Mouse (Mus musculus) T-helper 2 cell (primary cell): ENCODE data around the gene Riox2.

Experiments used
- in situ Hi-C: fragments of 300-600 bp; cut with MboI, MseI; formaldehyde crosslinking; loops from one replicate; pipeline ENCODE4 v1.15.1; 2025; ENCODE audit warnings: high pct_unique_total_duplicates

Riox2 gene

DNA sequence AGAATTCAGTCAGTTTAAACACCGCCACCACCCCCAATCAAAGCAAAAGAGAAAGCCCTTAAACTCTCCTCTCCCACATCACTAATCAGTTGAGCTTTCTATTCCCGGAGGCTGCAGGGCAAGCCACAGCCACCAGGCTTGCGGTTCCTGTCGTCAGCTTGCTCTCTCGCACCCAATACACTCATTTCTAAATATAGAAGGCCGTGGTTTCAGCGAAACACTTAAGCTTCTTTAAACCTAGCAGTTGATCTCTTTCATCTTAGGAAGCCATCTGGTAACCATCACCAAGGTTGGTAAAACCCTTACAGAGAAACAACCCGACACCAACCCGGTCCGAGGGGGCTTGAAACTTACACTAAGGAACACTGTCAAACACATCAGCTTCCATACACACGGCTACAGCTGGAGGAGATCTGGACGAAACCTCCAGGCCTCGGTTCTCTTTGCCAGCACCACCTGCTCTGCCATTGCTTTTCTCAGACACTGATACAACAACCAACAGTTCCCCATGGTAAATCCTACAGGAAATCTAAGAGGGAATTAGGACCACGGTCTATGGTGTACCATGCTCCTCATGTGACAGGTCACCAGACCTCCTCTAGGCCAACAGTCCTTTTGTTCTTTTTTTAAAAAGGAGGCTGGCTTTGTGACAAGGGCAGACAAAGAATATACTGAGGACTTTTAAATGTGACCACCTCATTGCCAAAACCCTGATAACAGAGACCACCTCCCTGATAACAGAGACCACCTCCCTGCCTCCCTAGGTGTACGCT lies 46.1 kb downstream of the Riox2 start:
- in situ Hi-C loops: no loop called here

DNA sequence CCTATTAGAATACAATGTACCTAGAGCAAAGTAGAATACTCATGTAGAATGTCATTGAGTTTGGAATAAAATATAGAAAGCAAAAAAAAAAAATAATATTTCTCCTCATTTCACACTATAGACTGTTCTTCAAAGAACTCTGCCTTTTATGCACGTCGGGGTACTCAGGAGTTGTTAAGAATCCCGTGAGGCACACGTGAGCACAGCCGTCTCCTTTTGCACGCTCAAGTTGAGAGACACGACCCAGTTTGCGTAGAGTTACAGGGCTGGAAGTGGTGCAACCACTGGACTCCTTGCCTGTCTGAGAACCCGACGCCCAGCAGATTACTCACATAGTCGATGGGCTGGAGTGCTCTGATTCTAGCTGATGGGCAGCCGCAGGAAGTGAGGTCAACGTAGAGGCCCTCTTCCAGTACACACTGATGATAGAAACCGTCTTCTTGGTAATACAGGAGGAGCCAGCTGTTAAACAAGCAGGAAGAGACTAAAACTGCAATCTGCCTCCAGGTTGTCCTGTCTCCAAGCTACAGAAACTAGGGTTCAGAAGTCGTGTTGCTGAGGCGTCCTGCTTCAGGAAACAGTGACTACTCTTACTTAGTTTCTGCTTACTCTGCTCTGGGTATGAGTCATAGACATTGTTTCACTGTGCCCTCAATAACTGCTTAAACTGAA lies 50.3 kb downstream of the Riox2 start:
- in situ Hi-C loops: no loop called here

DNA sequence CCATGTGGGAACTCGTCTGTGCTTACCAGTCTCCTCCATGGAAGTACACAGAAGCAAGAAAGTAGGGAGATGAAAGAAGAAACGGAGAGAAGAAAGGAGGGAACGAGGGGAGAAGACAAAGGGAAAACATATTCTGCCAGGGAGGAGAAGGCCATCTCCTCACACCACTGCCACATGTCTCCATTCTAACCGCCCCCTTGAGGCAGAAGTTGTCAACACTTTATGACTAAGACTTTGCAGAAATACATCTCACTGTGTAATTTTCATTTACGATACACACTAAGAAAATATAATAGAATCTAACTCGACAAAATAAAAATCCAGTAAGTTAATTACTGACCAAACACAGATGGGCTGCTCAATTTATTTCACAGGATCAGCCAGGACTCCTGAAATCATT lies 55.4 kb downstream of the Riox2 start:
- in situ Hi-C loops: no loop called here

DNA sequence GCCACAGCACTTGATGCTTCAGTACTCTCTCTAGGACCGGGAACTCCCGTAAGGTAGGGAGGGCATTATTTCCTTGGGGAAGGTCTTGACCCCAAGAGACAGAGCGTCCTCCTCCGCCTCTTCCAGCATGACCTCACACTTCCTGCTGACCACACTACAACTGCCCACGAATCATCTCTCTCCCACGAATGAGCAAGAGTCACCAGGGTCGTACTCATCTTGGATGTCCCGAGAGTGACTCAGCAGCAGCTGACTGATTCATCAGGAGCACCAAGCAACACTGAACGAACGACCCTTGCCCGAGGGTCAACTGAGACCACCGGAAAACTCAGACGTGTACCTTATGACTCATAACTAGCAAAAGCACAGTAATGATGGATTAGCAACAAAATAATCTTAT lies 58.0 kb downstream of the Riox2 start:
- in situ Hi-C loops: no loop called here

DNA sequence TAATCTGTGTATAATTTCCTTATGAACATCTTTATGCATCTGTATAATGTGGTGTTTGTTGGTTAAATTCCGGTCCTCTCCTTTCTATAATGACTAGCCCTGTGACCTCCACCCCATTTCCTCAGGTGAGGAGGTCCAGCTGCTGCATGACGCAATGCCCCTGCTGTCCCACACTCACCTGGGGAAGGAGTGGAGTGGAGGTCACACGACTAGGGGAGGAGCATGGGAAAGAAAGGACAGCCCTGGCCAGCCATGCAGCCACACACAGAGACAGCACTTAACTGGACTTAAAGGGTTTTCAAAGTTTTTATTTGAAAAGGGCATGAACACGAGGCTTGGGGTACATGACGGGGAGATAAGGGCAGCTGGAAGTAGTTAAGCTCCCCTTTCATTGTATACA lies 59.7 kb downstream of the Riox2 start:
- in situ Hi-C loops: no loop called here

DNA sequence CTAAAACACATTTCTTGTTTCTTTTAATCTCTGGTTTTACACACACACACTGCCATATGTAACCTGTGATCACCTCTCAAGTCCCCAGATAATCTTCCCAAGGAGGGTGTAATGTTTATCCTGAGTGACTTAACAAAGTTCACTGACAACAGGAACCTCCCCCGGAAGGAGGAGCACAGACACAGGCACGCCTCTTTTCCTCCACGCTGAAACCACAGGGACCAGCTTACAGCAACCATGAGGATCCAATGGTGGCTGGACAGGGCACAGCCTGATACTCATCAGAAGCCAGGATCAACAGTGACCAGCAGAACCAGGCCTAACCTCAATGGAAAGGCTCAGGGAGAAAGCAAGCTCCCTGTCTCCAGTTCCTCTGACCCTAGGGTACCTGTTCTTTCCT lies 61.0 kb downstream of the Riox2 start:
- in situ Hi-C loops: no loop called here

DNA sequence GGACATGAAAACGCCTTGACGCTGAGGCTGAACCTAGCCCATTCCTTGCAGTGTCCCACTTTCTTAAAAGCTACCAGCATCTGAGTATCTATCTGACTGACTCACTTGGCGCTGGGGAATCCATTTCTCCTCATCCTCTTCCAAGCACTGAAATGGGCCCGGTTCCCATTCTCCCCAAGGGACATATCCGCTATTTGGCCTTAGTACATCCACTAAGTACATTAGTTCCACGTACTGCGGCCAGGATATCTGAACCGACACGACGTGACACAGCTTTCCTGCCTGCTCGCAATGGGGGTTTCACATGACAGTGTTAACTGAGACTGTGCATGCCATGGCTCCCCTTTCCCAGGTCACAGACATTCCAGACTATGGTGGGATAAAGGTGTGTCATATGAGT lies 62.8 kb downstream of the Riox2 start:
- in situ Hi-C loops: no loop called here

DNA sequence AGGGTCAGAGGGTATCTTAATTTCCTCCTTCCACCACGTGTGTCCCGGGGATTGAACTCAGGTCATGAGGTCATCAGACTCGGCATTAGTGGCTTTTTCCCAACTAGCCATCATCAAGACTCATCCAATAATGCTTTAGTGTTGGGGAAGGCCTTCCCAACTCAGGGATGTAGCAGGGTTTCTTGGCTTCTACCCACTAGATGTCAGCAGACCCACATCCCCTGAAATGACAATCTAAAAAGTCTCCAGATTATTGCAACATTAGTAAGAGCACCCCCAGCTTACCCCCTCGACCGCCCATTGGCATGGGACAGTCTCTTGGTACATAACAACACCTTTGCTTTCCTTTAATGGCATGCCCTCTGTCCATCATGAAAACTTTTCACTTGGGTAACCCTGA lies 64.1 kb downstream of the Riox2 start:
- in situ Hi-C loops: no loop called here

DNA sequence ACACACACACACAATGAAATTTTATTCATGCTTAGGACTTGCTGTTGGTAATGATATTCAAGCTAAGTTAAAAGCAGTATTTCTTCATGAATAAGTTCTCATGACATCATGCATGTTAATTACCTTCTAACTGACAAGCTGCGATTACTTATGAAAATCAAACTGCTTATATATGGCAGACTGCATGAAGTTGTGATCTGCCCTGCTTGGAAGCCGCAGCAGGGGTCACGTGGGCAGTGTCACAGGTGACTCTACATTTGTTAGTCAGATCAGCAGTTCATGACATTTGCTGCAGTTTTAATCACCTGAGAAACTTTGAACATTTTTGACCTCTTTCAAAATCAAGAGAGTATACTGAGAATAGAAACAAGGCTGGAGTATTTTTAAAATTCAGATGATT lies 69.4 kb downstream of the Riox2 start:
- in situ Hi-C loops: no loop called here

DNA sequence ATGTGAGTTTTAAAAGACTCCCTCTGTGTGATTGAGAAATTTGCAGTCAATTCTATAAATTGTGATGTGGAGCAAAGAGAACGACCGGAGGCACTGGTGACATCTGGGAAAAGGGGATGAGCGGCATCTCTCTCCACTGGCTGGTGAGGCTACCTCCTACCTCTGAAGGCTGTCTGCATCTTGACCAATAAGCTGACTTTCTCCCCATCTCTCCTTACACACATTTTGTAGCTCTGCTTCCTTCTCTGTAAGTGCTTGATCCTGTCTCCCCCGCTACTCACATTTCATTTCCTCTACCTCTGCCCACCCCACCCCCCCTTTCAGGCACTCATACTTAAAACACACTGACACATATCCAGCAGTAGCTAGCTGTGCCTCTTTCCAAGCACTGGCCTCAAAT lies 69.8 kb downstream of the Riox2 start:
- in situ Hi-C loops: no loop called here
